Mouse (Mus musculus) monocyte, adult 2 months (primary cell): ENCODE results near the gene Ppt2.

Experiments used
- DNase-seq, 2 experiments: peaks; one replicate each; pipeline ENCODE4 v3.0.0; 2022; ENCODE audit warnings: low spot score in 2 of 2, low read depth in 1 of 2

Ppt2 gene

DNA sequence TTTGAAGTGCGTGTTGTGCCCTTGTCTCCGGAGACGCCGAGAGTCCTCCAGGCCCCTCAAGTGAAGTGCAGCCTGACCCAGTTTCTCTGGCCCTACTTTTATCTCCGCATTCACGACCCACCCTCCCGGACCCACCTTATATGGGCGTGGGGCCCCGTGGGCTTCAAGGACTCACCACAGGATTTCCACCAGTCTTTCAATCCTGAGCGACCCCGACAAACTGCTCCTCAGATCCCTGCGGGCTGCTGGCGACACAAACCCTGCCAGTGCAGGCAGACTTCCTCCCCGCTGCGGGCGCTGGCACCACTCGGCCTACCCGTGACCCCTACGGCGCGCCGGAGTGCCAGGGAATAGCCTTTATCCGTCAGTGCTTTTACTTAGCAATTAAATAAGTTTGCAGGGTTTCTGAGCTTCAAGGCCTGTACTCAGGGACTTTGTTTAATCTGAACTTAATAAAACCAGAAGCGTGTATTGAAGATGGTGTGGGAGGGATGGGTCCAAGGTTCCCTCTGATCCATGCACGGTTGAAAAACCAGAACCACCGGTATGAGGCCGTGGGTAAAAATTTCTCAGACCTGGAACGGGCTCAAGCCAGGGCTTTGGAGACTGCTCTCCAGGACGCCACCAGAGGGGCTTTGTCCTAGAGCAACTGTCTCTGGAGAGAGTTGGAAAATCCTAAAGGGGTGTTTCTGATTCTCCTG, at the start of gene Ppt2:
Ppt2 (minus strand) TSS at position 568 of the 701 bp plus-strand sequence.
- DNase-seq: peak in 1 of 2 experiments; percentile 31

DNA sequence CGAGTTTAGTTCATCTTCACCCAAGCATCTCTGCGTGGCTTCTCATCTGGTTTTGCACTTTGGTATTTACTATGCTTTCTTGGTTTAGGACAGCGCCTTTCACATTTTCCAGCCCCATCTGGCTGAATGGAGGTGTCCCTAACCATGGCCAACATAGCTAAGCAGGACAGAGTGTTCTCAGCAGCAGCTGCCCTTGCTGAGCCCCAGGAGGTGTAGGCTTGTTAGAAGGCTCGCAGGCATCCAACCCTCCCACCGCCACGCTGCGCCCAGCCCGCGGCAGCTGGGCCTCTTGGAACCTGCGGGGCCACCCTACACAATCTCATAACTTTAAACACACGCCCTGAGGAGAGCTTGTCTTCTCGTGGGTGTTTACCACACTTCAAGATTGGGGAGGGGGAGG, 48.4 kb upstream of the Ppt2 start:
- DNase-seq: no peak

DNA sequence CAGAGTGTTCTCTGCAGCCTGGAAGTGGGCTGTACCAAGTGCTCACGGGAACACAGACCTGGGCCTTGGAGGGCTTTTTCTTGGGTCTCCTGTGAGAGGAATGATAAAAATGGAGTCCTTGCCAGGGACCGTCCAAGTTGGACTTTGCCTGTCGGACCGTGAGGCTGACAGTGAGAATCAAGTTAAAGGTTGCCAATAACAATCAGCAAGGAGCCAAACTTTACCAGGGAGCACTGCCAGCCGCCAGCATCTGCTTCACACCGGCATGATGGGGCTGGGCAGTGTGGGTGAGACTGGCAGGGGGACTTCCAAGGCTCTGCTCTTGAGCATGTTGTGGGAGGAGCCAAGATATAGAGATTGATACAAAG, 47.8 kb upstream of the Ppt2 start:
- DNase-seq: no peak

DNA sequence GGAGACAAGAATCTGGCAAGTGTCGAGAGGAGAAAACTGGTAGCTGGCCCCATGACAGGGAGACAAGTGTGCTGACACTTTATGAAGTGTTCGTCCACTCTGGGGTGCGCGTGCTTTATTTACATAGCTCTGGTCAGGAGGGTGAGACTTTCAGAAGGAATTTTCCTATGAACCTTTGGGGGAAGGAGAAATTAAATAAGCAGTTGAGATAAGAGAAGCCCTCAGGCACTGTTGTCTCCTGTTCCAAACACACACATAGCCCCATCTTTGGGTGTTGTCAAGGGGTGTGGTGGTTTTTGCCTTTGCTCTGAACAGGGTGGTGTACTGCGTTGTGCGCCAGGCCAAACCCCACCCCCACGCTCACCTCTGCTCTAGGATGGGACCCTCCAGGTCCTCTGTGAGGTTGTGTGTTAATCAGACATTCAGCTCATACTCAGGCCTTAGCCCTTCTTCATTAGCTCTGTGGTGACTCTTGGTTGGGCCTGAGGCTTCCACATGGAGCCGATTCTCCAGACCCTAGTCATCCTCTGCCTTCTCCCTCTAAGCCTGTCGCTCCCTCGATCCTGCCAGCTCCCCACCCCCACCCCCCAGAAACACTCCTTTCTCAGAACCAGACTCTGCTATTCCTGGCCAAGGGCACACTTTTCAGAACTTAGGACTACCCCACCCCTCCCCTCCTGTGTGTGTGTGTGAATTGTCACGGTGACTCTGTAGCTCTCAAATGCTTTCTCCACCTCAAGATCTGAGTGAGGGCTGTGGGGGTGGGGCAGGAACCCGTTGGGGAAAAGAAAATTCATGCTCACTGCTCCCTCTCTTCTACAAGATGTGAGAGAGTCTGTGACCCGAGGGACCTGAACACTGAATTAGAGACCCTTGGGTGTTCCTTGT, 47.1 kb upstream of the Ppt2 start:
- DNase-seq: no peak

DNA sequence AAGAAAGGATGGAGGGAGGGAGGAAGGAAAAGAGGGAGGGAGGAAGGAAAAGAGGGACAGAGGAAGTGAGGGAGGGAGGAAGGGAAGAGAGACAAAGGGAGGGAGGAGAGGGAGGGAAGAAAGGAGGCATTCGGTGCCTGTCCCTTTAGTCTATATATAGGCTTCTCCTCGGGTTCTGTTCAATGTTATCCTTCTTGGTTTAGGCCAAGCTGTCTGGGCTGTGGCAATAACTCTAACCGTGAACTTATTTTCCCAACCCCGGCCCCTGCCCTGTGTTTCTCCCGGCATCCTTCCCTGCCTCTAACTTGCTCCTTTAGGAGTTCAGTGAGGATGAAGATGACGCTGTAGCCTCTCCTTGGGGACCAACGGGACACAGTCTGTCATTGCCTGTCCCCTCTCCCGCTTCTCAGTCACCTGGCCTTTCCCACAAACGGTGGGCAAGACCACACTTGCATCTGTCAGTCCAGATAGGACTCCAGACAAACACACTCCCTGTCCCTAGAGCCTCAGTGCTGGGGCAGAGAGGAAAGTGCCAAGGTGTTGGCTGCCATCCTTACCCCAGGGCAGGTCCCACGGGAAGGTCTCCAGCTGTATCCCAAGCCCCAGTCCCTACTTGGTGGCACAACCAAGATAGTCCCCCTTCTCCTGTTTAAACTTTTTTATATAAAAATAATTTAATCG, 46.4 kb upstream of the Ppt2 start:
- DNase-seq: no peak

DNA sequence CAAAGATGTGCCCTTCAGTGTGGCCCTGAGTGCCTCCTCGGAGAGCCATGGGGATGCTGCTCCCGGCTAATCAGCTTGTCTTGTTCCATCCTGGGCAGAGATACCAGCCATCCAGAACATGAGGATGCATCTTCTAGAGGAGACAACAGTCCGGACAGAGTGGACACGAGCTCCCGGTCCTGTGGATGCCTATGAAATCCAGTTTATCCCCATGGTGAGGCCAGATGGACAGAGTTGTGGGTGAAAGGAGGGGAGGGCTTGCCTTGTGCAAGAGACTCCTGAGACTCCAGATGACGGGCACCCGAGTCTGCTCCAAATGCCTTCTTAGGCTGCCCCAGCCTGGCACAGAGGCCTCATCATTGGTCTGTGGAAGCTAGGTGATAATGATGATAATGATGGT, 44.8 kb upstream of the Ppt2 start:
- no peak for DNase-seq

DNA sequence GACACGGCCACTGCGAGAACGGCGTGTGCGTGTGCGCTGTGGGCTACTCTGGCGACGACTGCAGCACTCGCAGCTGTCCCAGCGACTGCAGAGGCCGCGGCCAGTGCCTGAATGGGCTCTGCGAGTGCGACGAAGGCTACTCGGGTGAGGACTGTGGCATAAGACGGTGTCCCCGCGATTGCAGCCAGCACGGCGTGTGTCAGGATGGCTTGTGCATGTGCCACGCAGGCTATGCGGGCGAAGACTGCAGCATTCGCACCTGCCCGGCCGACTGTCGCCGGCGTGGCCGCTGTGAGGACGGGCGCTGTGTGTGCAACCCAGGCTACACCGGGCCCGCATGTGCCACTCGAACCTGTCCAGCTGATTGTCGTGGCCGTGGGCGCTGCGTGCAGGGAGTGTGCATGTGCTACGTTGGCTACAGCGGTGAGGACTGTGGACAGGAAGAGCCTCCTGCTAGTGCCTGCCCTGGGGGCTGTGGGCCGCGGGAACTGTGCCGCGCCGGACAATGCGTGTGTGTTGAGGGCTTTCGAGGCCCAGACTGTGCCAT, 44.0 kb upstream of the Ppt2 start:
- no peak for DNase-seq

DNA sequence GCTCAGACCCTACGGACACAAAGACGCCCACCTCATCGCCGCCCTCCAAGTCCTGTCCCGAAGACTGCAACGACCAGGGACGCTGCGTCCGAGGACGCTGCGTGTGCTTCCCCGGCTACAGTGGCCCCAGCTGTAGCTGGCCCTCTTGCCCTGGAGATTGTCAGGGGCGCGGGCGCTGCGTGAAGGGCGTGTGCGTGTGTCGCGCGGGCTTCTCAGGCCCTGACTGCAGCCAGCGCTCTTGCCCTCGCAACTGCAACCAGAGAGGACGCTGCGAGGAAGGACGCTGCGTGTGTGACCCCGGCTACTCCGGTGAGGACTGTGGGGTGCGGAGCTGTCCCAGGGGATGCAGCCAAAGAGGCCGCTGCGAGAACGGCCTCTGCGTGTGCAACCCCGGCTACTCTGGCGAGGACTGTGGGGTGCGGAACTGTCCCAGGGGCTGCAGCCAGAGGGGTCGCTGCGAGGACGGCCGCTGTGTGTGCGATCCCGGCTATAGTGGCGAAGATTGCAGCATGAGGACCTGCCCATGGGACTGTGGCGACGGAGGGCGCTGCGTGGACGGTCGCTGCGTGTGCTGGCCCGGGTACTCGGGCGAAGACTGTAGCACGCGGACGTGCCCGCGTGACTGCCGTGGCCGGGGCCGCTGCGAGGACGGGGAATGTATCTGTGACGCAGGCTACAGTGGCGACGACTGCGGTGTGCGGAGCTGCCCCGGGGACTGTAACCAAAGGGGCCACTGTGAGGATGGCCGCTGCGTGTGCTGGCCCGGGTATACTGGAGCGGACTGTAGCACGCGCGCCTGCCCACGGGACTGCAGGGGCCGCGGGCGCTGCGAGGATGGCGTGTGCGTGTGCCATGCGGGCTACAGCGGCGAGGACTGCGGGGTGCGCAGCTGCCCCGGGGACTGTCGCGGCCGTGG, 43.1 kb upstream of the Ppt2 start:
- DNase-seq: no peak

DNA sequence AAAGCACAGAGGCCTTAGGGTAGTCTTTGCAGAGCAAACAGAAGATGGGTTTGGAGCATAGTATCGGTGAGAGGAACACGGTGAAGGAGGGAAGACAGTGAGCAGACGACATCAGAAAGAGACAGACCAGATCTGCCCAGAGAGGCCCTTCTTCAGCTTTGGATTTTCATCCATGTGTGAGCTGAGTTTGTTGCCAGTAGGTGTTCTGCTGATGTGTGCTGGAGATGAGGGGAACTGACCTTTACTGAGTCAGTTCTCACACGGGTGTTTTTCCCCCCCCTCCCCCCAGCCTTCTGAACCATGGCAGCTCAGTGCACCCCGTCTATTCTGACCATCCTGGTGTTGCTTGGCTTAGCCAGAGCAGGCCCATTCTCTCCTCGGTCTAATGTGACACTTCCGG, 41.9 kb upstream of the Ppt2 start, which contains the start of gene Tnxb:
Tnxb (plus strand) TSS at position 301 of the 400 bp plus-strand sequence.
- no peak for DNase-seq

DNA sequence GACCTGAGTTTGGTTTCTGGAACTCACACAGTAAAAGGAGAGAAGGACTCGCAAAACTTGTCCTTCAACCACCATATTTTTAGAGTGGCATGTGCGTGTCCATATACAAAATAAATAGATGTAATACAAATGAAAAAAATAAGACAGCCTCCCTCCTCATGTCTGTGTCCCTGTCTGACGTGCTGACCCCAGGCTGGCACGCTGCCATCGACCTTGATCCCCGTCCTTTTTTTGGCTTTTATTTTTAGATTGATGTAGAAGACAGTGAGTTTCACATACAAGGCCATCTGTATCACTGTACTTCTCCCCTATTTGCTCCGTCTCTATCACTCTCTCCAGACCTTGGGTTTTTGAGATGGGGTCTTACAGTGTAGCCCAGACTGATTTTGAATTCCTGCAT, 36.2 kb upstream of the Ppt2 start:
- DNase-seq: no peak

DNA sequence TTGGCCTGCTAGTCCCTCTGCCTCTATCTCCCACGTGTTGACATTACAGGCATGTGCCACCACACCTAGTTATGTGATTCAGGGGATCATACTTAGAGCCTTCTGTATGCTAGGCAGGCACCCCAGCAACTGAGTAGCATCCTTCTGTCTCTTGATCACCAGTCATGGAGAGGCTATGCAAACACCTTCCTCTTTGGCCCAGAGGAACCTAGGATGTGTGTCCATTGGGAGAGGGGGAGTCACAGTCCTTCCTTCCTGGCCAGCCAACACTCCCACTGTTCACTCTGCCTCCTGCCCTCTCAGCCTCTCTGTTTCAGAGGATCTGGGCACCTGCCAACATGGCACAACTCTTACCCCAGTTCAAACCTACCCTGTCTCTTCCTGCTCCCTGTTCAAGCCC, 35.2 kb upstream of the Ppt2 start:
- DNase-seq: no peak

DNA sequence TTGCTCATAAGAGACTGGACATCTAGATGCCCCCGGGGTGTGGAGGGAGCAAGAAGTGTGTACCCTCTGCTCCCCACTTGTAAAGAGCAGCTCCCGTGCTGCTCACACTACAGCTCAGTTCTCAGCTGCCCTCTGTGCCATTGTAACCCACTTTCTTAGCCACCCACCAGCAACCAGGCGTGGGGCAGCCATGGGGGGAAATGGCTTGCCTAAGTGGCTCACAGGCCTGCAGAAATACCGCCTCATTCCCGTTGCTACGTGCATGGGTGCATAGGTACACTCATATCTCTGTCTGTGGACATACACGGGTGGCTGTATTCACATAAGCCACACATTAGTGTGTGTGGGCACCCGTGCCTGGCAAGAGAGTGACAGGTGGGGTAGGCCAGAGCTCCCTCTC, 34.7 kb upstream of the Ppt2 start:
- no peak for DNase-seq

DNA sequence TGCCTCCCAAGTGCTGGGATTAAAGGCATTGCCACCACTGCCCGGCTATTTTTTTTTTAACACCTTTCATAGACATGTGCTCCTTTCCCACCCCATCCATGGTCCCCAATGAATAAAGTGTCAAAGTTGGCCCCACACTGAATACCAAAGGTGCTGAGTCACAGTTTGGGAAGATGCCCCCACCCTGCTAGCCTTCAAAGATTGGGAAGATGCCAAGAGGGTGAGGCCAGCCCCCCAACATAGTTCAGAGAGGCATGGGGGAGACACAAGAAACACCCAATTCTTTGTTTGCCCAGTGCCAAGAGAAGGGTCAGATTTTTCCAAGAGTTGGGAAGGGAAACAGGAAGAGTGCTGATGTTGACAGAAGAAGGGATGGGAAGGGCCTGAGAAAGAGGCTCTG, 34.2 kb upstream of the Ppt2 start:
- no peak for DNase-seq

DNA sequence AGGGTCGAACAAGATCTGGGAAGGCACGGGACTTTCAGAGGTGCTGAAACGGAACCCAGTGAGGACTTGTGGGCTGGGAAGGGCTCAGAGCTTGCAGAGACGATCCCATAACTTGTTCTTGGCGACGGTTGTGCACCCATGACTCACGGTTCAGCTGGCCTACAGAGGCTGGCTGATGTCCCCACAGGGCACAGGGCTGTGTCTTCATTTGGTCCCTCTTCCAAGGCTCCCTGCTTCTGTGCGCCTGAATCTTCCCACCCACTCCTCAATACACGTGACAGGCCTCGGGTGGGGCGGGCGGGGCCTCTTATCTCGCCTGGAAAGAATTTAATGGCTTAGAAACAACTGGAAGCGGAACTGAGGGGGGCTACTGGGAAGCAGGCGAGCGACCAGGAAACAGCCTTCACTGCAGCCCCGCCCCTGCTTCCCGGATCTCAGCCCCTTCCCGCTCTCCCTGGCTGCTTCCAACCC, 32.8 kb upstream of the Ppt2 start:
- no peak for DNase-seq

DNA sequence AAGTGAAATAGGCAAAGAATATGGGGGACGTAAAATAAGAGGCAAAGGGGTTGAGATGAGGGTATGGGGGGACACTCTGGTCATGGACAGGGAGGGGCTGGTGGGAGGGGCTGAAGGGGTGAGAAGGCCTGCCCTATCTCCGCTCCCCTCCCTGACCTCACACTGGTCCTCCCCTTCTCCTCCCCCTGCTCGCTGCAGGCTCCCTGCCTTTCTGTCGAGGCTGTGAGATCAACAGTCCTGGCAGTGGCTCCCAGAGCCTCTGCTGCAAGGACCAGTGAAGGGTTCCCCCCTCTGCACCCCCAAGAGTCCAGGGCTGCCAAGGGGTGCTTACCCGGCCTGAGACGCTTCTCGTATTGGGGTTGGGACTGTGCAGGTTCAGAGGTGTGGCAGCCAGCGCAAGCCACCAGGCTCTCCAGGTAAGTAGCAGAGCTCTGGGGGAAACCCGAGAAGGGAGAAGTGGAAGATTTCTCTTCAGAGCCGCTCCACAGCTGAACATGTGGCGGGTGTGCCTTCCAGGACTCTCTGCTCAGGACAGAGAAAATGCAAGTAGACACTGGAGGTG, 32.0 kb upstream of the Ppt2 start:
- no peak for DNase-seq

DNA sequence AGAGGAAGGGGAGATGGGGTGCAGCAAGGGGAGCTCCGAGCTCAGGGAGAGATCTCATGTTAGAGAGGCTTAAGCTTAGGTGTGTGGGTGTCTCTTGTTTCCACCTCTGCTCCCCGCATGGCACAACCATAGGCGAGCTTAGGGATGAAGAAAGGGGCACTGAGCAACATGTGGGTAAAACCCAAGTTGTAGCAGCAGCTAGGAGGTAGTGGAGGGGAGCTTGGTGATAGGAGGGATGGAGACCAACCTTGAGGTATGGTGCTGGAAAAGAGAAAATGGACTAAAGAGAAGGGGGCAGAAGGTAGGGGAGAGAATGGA, 31.5 kb upstream of the Ppt2 start:
- no peak for DNase-seq

DNA sequence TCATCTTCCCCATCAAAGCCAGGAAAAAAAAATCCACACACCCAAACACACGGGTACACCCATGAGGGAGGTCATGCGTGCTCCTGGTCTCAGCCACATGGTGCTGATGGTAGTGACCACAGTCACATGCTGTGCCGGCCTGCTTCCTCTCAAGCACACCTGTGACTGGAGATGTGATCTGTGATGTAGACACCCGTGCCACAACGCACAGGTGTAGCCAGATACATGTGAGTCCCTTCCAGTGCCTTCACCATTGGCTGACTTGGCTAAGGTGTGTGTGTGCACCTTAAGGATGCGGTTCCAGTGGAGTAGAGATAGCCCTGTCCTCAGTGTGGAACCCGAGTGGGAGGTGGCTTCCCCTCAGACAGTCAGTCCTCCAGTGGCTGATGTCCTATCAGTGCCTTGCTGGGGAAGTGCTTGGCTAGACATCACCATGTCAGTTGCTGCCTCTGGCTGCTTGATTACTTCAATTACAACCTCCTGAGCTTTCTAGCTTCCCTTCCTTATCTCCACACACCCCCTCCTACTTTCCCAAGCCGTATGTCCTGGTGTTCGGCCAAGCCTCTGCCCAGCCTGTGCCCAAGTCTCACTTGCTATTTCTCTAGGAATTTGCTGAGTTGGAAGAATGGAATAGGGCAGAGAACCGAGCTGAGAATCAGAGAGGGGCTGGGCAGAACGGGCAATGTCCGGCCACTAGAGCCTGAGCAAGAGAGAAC, 31.0 kb upstream of the Ppt2 start:
- no peak for DNase-seq

DNA sequence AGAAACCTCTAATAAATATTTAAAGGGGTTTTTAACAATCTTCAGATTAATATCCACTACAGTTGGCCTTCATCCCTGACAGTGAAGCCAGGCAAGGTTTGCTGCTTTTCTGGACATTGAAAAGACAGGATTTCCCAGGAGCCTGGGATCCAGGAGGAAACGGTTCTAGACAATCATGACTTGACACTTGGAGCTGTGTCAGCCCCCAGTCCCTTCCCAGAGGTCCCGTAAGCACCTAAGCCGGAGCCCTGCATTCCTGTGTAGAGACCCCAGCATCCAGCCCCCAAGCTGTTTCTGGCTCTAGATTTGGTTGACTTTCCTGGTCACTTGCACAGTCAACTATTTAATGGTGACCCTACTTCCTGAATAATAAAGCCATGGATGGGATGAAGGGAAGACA, 30.3 kb upstream of the Ppt2 start:
- no peak for DNase-seq

DNA sequence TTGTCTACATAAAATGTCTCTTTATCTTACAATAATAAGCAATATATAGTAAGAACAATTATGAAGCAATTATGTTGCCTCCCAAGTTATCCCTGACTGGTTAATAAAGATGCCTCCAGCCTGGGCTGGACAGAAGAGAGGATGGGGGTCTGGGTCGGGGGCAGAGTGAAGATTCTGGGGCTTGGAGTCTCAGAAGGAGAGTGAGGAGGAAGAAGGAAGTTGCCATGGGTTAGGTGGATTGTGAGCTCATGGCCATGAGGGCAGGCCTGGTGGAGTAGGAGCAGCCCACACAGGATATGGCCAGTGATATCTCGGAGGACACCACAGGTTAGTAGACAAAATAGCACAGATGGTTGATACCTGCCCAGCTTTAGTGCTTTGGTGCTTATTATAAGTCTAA, 29.8 kb upstream of the Ppt2 start:
- DNase-seq: no peak

DNA sequence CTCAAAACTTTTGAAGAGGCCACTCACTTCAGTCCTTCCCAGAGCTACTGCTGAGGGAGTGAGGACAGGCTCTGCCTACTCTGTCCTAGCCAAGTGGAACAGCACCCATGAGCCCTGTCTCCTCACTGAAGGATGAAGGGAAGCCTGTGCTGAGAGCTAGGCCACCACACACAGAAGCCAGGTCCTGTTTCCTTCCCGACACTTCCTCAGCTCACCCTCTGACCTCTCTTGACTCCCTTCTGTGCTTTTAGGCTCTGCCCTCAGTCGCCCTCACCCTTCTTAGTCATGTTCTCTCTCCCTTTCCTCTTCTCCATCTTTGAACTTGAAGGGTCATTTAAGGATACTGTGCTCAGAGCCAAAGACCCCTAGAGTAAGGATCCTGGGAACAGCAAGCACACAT, 29.0 kb upstream of the Ppt2 start:
- DNase-seq: no peak
